Mouse (Mus musculus): Measurements from ENCODE around the gene Nfxl1.

GRCm38 (mm10) chr5:72603138-72603537 lies 43.7 kb upstream of the Nfxl1 start:
- no peak for TF ChIP-seq TBP (conservative IDR thresholded peaks at IDR 0.05; ENCODE audit: low read depth, low read length)
- TF ChIP-seq NRF1 (IDR thresholded peaks at IDR 0.05; ENCODE audit: low read depth, low read length) = no peak
- no peak for TF ChIP-seq CTCF (conservative IDR thresholded peaks at IDR 0.05 in 1 of 2, IDR thresholded peaks at IDR 0.05 in 1 of 2; ENCODE audit: low read depth in 2 of 2, low read length in 2 of 2)
- TF ChIP-seq ETS1 (conservative IDR thresholded peaks at IDR 0.05; ENCODE audit: low read depth, low read length) = no peak
- no peak for TF ChIP-seq SMC3 (IDR thresholded peaks at IDR 0.05; ENCODE audit: low read depth, low read length)
- TF ChIP-seq MAX (IDR thresholded peaks at IDR 0.05; ENCODE audit: low read length) = no peak
- TF ChIP-seq MYC (IDR thresholded peaks at IDR 0.05; ENCODE audit: low read depth, low read length) = no peak
- TF ChIP-seq POLR2A (IDR thresholded peaks at IDR 0.05; ENCODE audit: low read depth, low read length) = no peak
- TF ChIP-seq ZC3H11A (IDR thresholded peaks at IDR 0.05; ENCODE audit: low read depth, low read length) = no peak
- TF ChIP-seq MAFK (IDR thresholded peaks at IDR 0.05; ENCODE audit: insufficient replicate concordance, low read length) = no peak
- no peak for TF ChIP-seq CHD1 (IDR thresholded peaks at IDR 0.05; ENCODE audit: low read depth, low read length)
- no peak for TF ChIP-seq CHD2 (IDR thresholded peaks at IDR 0.05; ENCODE audit: low read length)
- no peak for TF ChIP-seq HCFC1 (IDR thresholded peaks at IDR 0.05; ENCODE audit: low read depth, low read length)
- TF ChIP-seq ZNF384 (IDR thresholded peaks at IDR 0.05; ENCODE audit: low read depth, low read length) = no peak
